Mouse (Mus musculus) lung, embryonic 16.5 days (tissue): Measurements from ENCODE around the gene P2rx4. TPM values are rescaled to one million over a fixed set of nuclear protein-coding genes. Genes with fewer than 3 reads are reported as not detected.

ENCODE experiments used
- ATAC-seq: fragments of 200-750 bp; cut with Nextera tagmentation; 2 replicates; pipeline ENCODE4 v1.8.0; 2017; ENCODE audit warnings: low read depth, mild to moderate bottlenecking, moderate library complexity
- H3K27ac ChIP-seq: fragments of 300-500 bp; sonication (generic); 2 replicates; pipeline ENCODE4 v1.5.1; 2014; ENCODE audit warnings: mild to moderate bottlenecking, control low read depth, low read length
- H3K27me3 ChIP-seq: fragments of 300-500 bp; sonication (generic); 2 replicates; pipeline ENCODE4 v1.6.1; 2014; ENCODE audit warnings: low read depth, low read length, mixed read lengths; ENCODE audit not compliant: control insufficient read depth, insufficient read depth
- H3K36me3 ChIP-seq: fragments of 300-500 bp; sonication (generic); 2 replicates; pipeline ENCODE4 v1.6.1; 2014; ENCODE audit warnings: low read length; ENCODE audit not compliant: control insufficient read depth, insufficient read depth
- H3K4me1 ChIP-seq: fragments of 300-500 bp; sonication (generic); replicated peaks from 2 replicates; pipeline ENCODE4 v1.6.1; 2014; ENCODE audit warnings: low read length, mixed read lengths; ENCODE audit not compliant: control insufficient read depth, insufficient read depth
- H3K4me2 ChIP-seq: fragments of 300-500 bp; sonication (generic); 2 replicates; pipeline ENCODE4 v1.6.1; 2014; ENCODE audit warnings: low read depth, low read length, control low read depth
- H3K4me3 ChIP-seq: fragments of 300-500 bp; sonication (generic); 2 replicates; pipeline ENCODE4 v1.5.1; 2014; ENCODE audit warnings: mild to moderate bottlenecking, low read length, control low read depth
- H3K9ac ChIP-seq: fragments of 300-500 bp; sonication (generic); 2 replicates; pipeline ENCODE4 v1.6.1; 2014; ENCODE audit warnings: low read length, control low read depth
- H3K9me3 ChIP-seq: fragments of 300-500 bp; sonication (generic); 2 replicates; pipeline ENCODE4 v1.6.1; 2016; ENCODE audit warnings: low read length; ENCODE audit not compliant: control insufficient read depth
- WGBS: fragments of 180-500 bp; shearing (Covaris S2); extraction: QIAGEN DNeasy Blood & Tissue Kit; methylation state at CpG from one replicate; pipeline ENCODE4 v1.1.7; 2014; 5-methylcytosine and 5-hydroxymethylcytosine counted together
- polyA plus RNA-seq: library from polyadenylated mRNA; unstranded; fragments of >200 nt; fragmentation: Nextera tagmentation; extraction: Ambion mirVana; gene quantifications from 2 replicates; pipeline ENCODE4 v1.2.1, GENCODE M21; 2015

P2rx4 gene
- polyA plus RNA-seq, 1 experiment from 2014 or later, result 19.6 TPM

- WGBS, result 9% methylated on average over 15 of the region's 15 CpGs
- H3K9ac ChIP-seq, result peak overlapping the region; percentile 41
- peak overlapping the region; percentile 37 for H3K4me2 ChIP-seq
- peaks cover 15% of the 10 kb centered on the region for H3K4me1 ChIP-seq
- no peaks in the 10 kb centered on the region for H3K27me3 ChIP-seq
- H3K27ac ChIP-seq, result peak overlapping the region; percentile 79
- H3K4me3 ChIP-seq, result no peak overlapping the region
- ATAC-seq, result peak; percentile 85
- peaks cover 2% of the 10 kb centered on the region; the same call in 1 of the 2 replicates for H3K36me3 ChIP-seq
- H3K9me3 ChIP-seq, result no peaks in the 10 kb centered on the region
Observed at GRCm38 (mm10) chr5:122731991-122732673, 24.8 kb downstream of the P2rx4 start.

GRCm38 (mm10) chr5:122733881-122734280 lies 26.5 kb downstream of the P2rx4 start:
- WGBS, result 52% methylated on average over 17 of the region's 17 CpGs
- ATAC-seq, result no peak
- no peak overlapping the region for H3K27ac ChIP-seq
- no peaks in the 10 kb centered on the region for H3K9me3 ChIP-seq
- H3K9ac ChIP-seq, result no peak overlapping the region
- no peaks in the 10 kb centered on the region for H3K27me3 ChIP-seq
- no peak overlapping the region for H3K4me2 ChIP-seq
- peaks cover 15% of the 10 kb centered on the region for H3K4me1 ChIP-seq
- peaks cover 2% of the 10 kb centered on the region; the same call in 1 of the 2 replicates for H3K36me3 ChIP-seq
- H3K4me3 ChIP-seq, result no peak overlapping the region

- Histone ChIP-seq H3K27me3 (no peaks in the 10 kb centered on the region), H3K36me3 (no peaks in the 10 kb centered on the region), H3K9me3 (no peaks in the 10 kb centered on the region), H3K4me2 (no peak overlapping the region), H3K4me1 (peaks cover 15% of the 10 kb centered on the region), H3K4me3 (no peak overlapping the region), H3K9ac (no peak overlapping the region), H3K27ac (no peak overlapping the region)
- 84% methylated on average over 7 of the region's 7 CpGs for WGBS
- no peak for ATAC-seq
Observed at GRCm38 (mm10) chr5:122735853-122736252, 28.5 kb downstream of the P2rx4 start.

GRCm38 (mm10) chr5:122736761-122737160 lies 29.4 kb downstream of the P2rx4 start:
- Histone ChIP-seq H3K27ac (no peak overlapping the region), H3K9me3 (no peaks in the 10 kb centered on the region), H3K4me2 (no peak overlapping the region), H3K36me3 (peaks cover 1% of the 10 kb centered on the region; the same call in 1 of the 2 replicates), H3K9ac (no peak overlapping the region), H3K4me1 (peaks cover 11% of the 10 kb centered on the region), H3K4me3 (no peak overlapping the region), H3K27me3 (no peaks in the 10 kb centered on the region)
- ATAC-seq, result no peak
- 91% methylated on average over 15 of the region's 15 CpGs for whole genome bisulfite sequencing

- peaks cover 22% of the 10 kb centered on the region for H3K36me3 ChIP-seq
Observed at GRCm38 (mm10) chr5:122743880-122744422, 36.6 kb downstream of the P2rx4 start.

DNA sequence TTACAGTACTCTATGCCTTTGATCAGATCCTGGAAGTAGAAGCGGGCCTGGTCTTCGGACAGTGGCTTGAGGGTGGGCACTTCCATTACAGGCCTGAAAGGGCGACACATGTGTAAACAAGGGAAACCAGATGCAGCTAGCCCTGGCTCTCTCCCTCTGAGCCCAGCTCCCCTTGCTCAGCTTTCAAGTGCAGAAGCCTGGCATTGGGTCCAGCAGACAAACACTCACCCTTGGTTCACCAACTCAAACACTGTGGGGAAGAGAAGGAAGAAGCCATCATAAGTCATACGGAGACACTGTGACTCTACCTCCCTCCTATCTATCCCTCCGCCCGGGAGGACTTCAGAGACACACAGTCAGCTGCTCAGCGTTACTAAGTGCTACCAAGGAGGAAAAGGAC lies 40.6 kb downstream of the P2rx4 start:
- ATAC-seq, result no peak
- Histone ChIP-seq H3K27ac (no peak overlapping the region), H3K36me3 (peaks cover 18% of the 10 kb centered on the region), H3K4me2 (no peak overlapping the region), H3K4me3 (no peak overlapping the region), H3K9ac (no peak overlapping the region), H3K4me1 (no peaks in the 10 kb centered on the region), H3K27me3 (no peaks in the 10 kb centered on the region), H3K9me3 (no peaks in the 10 kb centered on the region)
- WGBS, result 76% methylated on average over 7 of the region's 7 CpGs

More at GRCm38 (mm10) chr5:122743880-122744422, 36.6 kb downstream of the P2rx4 start:
- H3K4me1 ChIP-seq, result no peaks in the 10 kb centered on the region
- no peak overlapping the region for H3K4me2 ChIP-seq
- no peak overlapping the region for H3K9ac ChIP-seq
- ATAC-seq, result no peak
- no peak overlapping the region for H3K4me3 ChIP-seq
- H3K9me3 ChIP-seq, result no peaks in the 10 kb centered on the region
- H3K27me3 ChIP-seq, result no peaks in the 10 kb centered on the region
- 67% methylated on average over 13 of the region's 13 CpGs for WGBS
- no peak overlapping the region for H3K27ac ChIP-seq

GRCm38 (mm10) chr5:122754477-122754876 lies 47.1 kb downstream of the P2rx4 start:
- no peak for ATAC-seq
- H3K4me2 ChIP-seq, result no peak overlapping the region
- H3K9ac ChIP-seq, result no peak overlapping the region
- WGBS, result 77% methylated on average over 16 of the region's 16 CpGs
- H3K4me3 ChIP-seq, result no peak overlapping the region
- peaks cover 19% of the 10 kb centered on the region for H3K36me3 ChIP-seq
- H3K4me1 ChIP-seq, result no peaks in the 10 kb centered on the region
- H3K9me3 ChIP-seq, result 0 out of 2 replicates have a peak, but pooled peaks cover 5% of the 10 kb centered on the region
- no peaks in the 10 kb centered on the region for H3K27me3 ChIP-seq
- no peak overlapping the region for H3K27ac ChIP-seq

- Histone ChIP-seq H3K9ac (no peak overlapping the region), H3K4me3 (no peak overlapping the region), H3K27ac (no peak overlapping the region), H3K4me2 (no peak overlapping the region), H3K4me1 (no peaks in the 10 kb centered on the region), H3K27me3 (no peaks in the 10 kb centered on the region), H3K9me3 (0 out of 2 replicates have a peak, but pooled peaks cover 5% of the 10 kb centered on the region), H3K36me3 (peaks cover 19% of the 10 kb centered on the region)
- 96% methylated on average over 4 of the region's 4 CpGs for WGBS
- ATAC-seq, result no peak
Observed at GRCm38 (mm10) chr5:122755620-122756019, 48.3 kb downstream of the P2rx4 start.

GRCm38 (mm10) chr5:122756144-122756543 lies 48.8 kb downstream of the P2rx4 start:
- ATAC-seq, result no peak
- peaks cover 19% of the 10 kb centered on the region for H3K36me3 ChIP-seq
- 64% methylated on average over 6 of the region's 6 CpGs for WGBS

More at GRCm38 (mm10) chr5:122756144-122756543, 48.8 kb downstream of the P2rx4 start:
- Histone ChIP-seq H3K4me2 (no peak overlapping the region), H3K4me1 (no peaks in the 10 kb centered on the region), H3K4me3 (no peak overlapping the region), H3K27me3 (no peaks in the 10 kb centered on the region), H3K9ac (no peak overlapping the region), H3K27ac (no peak overlapping the region), H3K9me3 (0 out of 2 replicates have a peak, but pooled peaks cover 5% of the 10 kb centered on the region)
